Mouse (Mus musculus): Measurements from ENCODE around the gene Eci3.

Gene Eci3

GRCm38 (mm10) chr13:34934931-34935644 lies 28.5 kb downstream of the Eci3 start:
- DNase-seq (ENCODE audit: low spot score) = no peak

- no peak for DNase-seq (ENCODE audit: low spot score)
Measured at GRCm38 (mm10) chr13:34924210-34924609, 39.4 kb downstream of the Eci3 start, which contains the start of the genes Fam217a and 4933417A18Rik. TSS of gene Fam217a (minus strand) at chr13:34924310. TSS of gene 4933417A18Rik (plus strand) at chr13:34924409.

- no peak for DNase-seq (ENCODE audit: low spot score)
Measured at GRCm38 (mm10) chr13:34916520-34917167, 47.0 kb downstream of the Eci3 start.

GRCm38 (mm10) chr13:34914614-34915013 lies 49.0 kb downstream of the Eci3 start:
- DNase-seq (ENCODE audit: low spot score) = peak; percentile 5

Data from lung, postnatal 25 days (tissue).